Mouse (Mus musculus): ENCODE results near the gene 4930535I16Rik. TPM values are rescaled to one million over a fixed set of nuclear protein-coding genes. Genes with fewer than 3 reads are reported as not detected.

The 4930535I16Rik gene
- total and polyA plus RNA-seq, 2 experiments from 2014 or later, result 0.25 TPM; not detected in 1

DNA sequence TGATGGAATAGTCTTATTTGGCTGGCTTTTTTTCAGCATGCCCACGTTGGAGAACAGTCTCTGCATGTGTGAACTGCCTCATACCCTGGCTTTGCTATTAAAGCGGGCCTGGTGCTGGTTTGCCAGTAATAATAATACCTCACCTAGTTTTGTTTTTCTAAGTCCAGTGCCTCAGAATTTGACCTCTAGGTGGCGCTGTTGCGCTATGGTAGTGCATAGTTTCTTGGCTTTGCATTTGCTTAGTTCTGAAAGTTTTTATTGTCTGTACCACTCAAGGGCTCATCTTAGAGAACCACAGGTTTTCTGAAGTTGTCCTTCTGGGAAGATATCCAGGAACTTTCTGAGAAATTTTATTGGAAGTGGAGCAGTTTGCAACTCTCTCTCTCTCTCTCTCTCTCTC lies 22.0 kb upstream of the 4930535I16Rik start:
- Histone ChIP-seq H3K4me1 (ENCODE audit: control insufficient read depth, insufficient read depth) (no peaks in the 10 kb centered on the region), H3K27me3 (ENCODE audit: control insufficient read depth, insufficient read depth, low read length) (no peaks in the 10 kb centered on the region), H3K9me3 (replicated peaks; ENCODE audit: control insufficient read depth, low read length) (no peaks in the 10 kb centered on the region), H3K27ac (ENCODE audit: low read depth) (no peak overlapping the region), H3K4me2 (ENCODE audit: low read depth, low read length) (no peak overlapping the region), H3K9ac (replicated peaks; ENCODE audit: low read depth, low read length) (no peak overlapping the region), H3K36me3 (replicated peaks; ENCODE audit: control insufficient read depth, insufficient read depth, low read length) (peaks cover 22% of the 10 kb centered on the region), H3K4me3 (ENCODE audit: low read depth, low read length) (no peak overlapping the region)
- ATAC-seq (ENCODE audit: insufficient read depth, low read depth) (no peak), DNase-seq (ENCODE audit: low spot score) (peak; percentile 59)
- TF ChIP-seq CTCF (IDR thresholded peaks at IDR 0.05; ENCODE audit: low read depth) (peak; percentile 82), EP300 (IDR thresholded peaks at IDR 0.05; ENCODE audit: low read depth) (no peak)
- 5% methylated on average over 4 of the region's 4 CpGs for WGBS

- Histone ChIP-seq H3K4me2 (ENCODE audit: low read depth, low read length) (no peak overlapping the region), H3K9ac (replicated peaks; ENCODE audit: low read depth, low read length) (no peak overlapping the region), H3K36me3 (replicated peaks; ENCODE audit: control insufficient read depth, insufficient read depth, low read length) (peaks cover 55% of the 10 kb centered on the region), H3K27ac (ENCODE audit: low read depth) (no peak overlapping the region), H3K27me3 (ENCODE audit: control insufficient read depth, insufficient read depth, low read length) (no peaks in the 10 kb centered on the region), H3K4me1 (ENCODE audit: control insufficient read depth, insufficient read depth) (no peaks in the 10 kb centered on the region), H3K4me3 (ENCODE audit: low read depth, low read length) (no peak overlapping the region), H3K9me3 (replicated peaks; ENCODE audit: control insufficient read depth, low read length) (no peaks in the 10 kb centered on the region)
- TF ChIP-seq EP300 (IDR thresholded peaks at IDR 0.05; ENCODE audit: low read depth), result no peak
- no peak for TF ChIP-seq CTCF (IDR thresholded peaks at IDR 0.05; ENCODE audit: low read depth)
- ATAC-seq (ENCODE audit: insufficient read depth, low read depth) (no peak), DNase-seq (ENCODE audit: low spot score) (no peak)
- 85% methylated on average over 7 of the region's 7 CpGs for WGBS
Observed at GRCm38 (mm10) chr4:123936059-123936458, 18.2 kb upstream of the 4930535I16Rik start.

- H3K4me1 ChIP-seq (ENCODE audit: control insufficient read depth, insufficient read depth), result no peaks in the 10 kb centered on the region
- no peak overlapping the region for H3K27ac ChIP-seq (ENCODE audit: low read depth)
- H3K9me3 ChIP-seq (replicated peaks; ENCODE audit: control insufficient read depth, low read length), result no peaks in the 10 kb centered on the region
- H3K9ac ChIP-seq (replicated peaks; ENCODE audit: low read depth, low read length), result no peak overlapping the region
- TF ChIP-seq EP300 (IDR thresholded peaks at IDR 0.05; ENCODE audit: low read depth) (no peak), CTCF (IDR thresholded peaks at IDR 0.05; ENCODE audit: low read depth) (no peak)
- whole genome bisulfite sequencing, result 89% methylated on average over 4 of the region's 4 CpGs
- ATAC-seq (ENCODE audit: insufficient read depth, low read depth) (no peak), DNase-seq (ENCODE audit: low spot score) (no peak)
- H3K4me3 ChIP-seq (ENCODE audit: low read depth, low read length), result no peak overlapping the region
- no peak overlapping the region for H3K4me2 ChIP-seq (ENCODE audit: low read depth, low read length)
- no peaks in the 10 kb centered on the region for H3K27me3 ChIP-seq (ENCODE audit: control insufficient read depth, insufficient read depth, low read length)
- peaks cover 72% of the 10 kb centered on the region for H3K36me3 ChIP-seq (replicated peaks; ENCODE audit: control insufficient read depth, insufficient read depth, low read length)
Observed at GRCm38 (mm10) chr4:123934306-123934705, 16.5 kb upstream of the 4930535I16Rik start.

DNA sequence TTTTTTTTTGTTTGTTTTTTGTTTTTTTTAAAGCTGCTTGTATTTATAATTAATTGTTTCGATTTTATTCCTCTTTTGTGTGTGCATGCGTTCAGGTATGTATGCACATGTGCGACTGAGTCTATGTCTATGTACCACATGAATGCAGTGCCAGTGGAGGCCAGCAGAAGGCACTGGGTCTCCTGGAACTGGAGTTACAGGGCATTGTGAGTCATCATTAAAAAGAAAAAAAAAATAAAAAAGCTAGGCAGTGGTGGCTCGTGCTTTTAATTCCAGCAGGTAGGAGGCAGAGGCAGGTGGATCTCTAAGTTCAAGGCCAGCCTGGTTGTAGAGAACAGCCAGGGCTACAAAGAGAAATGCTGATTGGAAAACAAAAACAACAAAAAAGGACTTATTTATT lies 12.2 kb upstream of the 4930535I16Rik start:
- no peak overlapping the region for H3K4me3 ChIP-seq (ENCODE audit: low read depth, low read length)
- ATAC-seq (ENCODE audit: insufficient read depth, low read depth) (no peak), DNase-seq (ENCODE audit: low spot score) (no peak)
- no peaks in the 10 kb centered on the region for H3K9me3 ChIP-seq (replicated peaks; ENCODE audit: control insufficient read depth, low read length)
- no peak overlapping the region for H3K9ac ChIP-seq (replicated peaks; ENCODE audit: low read depth, low read length)
- TF ChIP-seq EP300 (IDR thresholded peaks at IDR 0.05; ENCODE audit: low read depth), result no peak
- no peak for TF ChIP-seq CTCF (IDR thresholded peaks at IDR 0.05; ENCODE audit: low read depth)
- 95% methylated on average over 4 of the region's 4 CpGs for WGBS
- no peaks in the 10 kb centered on the region for H3K27me3 ChIP-seq (ENCODE audit: control insufficient read depth, insufficient read depth, low read length)
- no peaks in the 10 kb centered on the region for H3K4me1 ChIP-seq (ENCODE audit: control insufficient read depth, insufficient read depth)
- H3K4me2 ChIP-seq (ENCODE audit: low read depth, low read length), result no peak overlapping the region
- H3K27ac ChIP-seq (ENCODE audit: low read depth), result no peak overlapping the region
- H3K36me3 ChIP-seq (replicated peaks; ENCODE audit: control insufficient read depth, insufficient read depth, low read length), result peaks cover 87% of the 10 kb centered on the region

- peaks cover 88% of the 10 kb centered on the region for H3K36me3 ChIP-seq (replicated peaks; ENCODE audit: control insufficient read depth, insufficient read depth, low read length)
- no peak overlapping the region for H3K9ac ChIP-seq (replicated peaks; ENCODE audit: low read depth, low read length)
- H3K4me3 ChIP-seq (ENCODE audit: low read depth, low read length), result no peak overlapping the region
- H3K4me2 ChIP-seq (ENCODE audit: low read depth, low read length), result no peak overlapping the region
- no peaks in the 10 kb centered on the region for H3K4me1 ChIP-seq (ENCODE audit: control insufficient read depth, insufficient read depth)
- H3K27me3 ChIP-seq (ENCODE audit: control insufficient read depth, insufficient read depth, low read length), result no peaks in the 10 kb centered on the region
- H3K27ac ChIP-seq (ENCODE audit: low read depth), result no peak overlapping the region
- DNase-seq (ENCODE audit: low spot score) (peak; percentile 32), ATAC-seq (ENCODE audit: insufficient read depth, low read depth) (0 out of 2 replicates have a peak, but pooled peaks have one; percentile 39)
- no peaks in the 10 kb centered on the region for H3K9me3 ChIP-seq (replicated peaks; ENCODE audit: control insufficient read depth, low read length)
- no peak for TF ChIP-seq CTCF (IDR thresholded peaks at IDR 0.05; ENCODE audit: low read depth)
- no peak for TF ChIP-seq EP300 (IDR thresholded peaks at IDR 0.05; ENCODE audit: low read depth)
Observed at GRCm38 (mm10) chr4:123927961-123928360, 10.1 kb upstream of the 4930535I16Rik start.

- H3K9ac ChIP-seq (replicated peaks; ENCODE audit: low read depth, low read length), result no peak overlapping the region
- H3K9me3 ChIP-seq (replicated peaks; ENCODE audit: control insufficient read depth, low read length), result no peaks in the 10 kb centered on the region
- DNase-seq (ENCODE audit: low spot score) (no peak), ATAC-seq (ENCODE audit: insufficient read depth, low read depth) (no peak)
- no peak overlapping the region for H3K27ac ChIP-seq (ENCODE audit: low read depth)
- H3K4me3 ChIP-seq (ENCODE audit: low read depth, low read length), result no peak overlapping the region
- H3K4me1 ChIP-seq (ENCODE audit: control insufficient read depth, insufficient read depth), result peaks cover 17% of the 10 kb centered on the region
- H3K27me3 ChIP-seq (ENCODE audit: control insufficient read depth, insufficient read depth, low read length), result no peaks in the 10 kb centered on the region
- 81% methylated on average over 4 of the region's 4 CpGs for WGBS
- H3K36me3 ChIP-seq (replicated peaks; ENCODE audit: control insufficient read depth, insufficient read depth, low read length), result peaks cover 52% of the 10 kb centered on the region
- no peak overlapping the region for H3K4me2 ChIP-seq (ENCODE audit: low read depth, low read length)
- TF ChIP-seq EP300 (IDR thresholded peaks at IDR 0.05; ENCODE audit: low read depth) (no peak), CTCF (IDR thresholded peaks at IDR 0.05; ENCODE audit: low read depth) (no peak)
Observed at GRCm38 (mm10) chr4:123921055-123921565, 3.3 kb upstream of the 4930535I16Rik start.
